Mouse (Mus musculus) intestine, embryonic 16.5 days (tissue): ENCODE measurements at regions not wholly inside any gene's neighbourhood (a gene's known extent, or its start where the extent isn't known, plus 50 kb on each side); places are given as distances from the start of the nearest gene placed in this dataset.

ENCODE experiments used
- ATAC-seq: fragments of 200-750 bp; cut with Nextera tagmentation; 2 replicates; pipeline ENCODE4 v1.8.0; 2017; ENCODE audit warnings: moderate TSS enrichment, moderate library complexity
- H3K27ac ChIP-seq: fragments of 300-500 bp; sonication (generic); 2 replicates; pipeline ENCODE4 v1.5.1; 2014; ENCODE audit warnings: mild to moderate bottlenecking, low read length
- H3K27me3 ChIP-seq: fragments of 300-500 bp; sonication (generic); replicated peaks from 2 replicates; pipeline ENCODE4 v1.6.1; 2014; ENCODE audit warnings: low read length, control low read depth, mixed read lengths; ENCODE audit not compliant: control insufficient read depth, insufficient read depth
- H3K36me3 ChIP-seq: fragments of 300-500 bp; sonication (generic); 2 replicates; pipeline ENCODE4 v1.6.1; 2014; ENCODE audit warnings: low read length, control low read depth; ENCODE audit not compliant: control insufficient read depth, insufficient read depth
- H3K4me1 ChIP-seq: fragments of 300-500 bp; sonication (generic); 2 replicates; pipeline ENCODE4 v1.6.1; 2014; ENCODE audit warnings: low read length, control low read depth, mixed read lengths; ENCODE audit not compliant: control insufficient read depth, insufficient read depth
- H3K4me2 ChIP-seq: fragments of 300-500 bp; sonication (generic); 2 replicates; pipeline ENCODE4 v1.6.1; 2014; ENCODE audit warnings: low read depth, low read length, control low read depth
- H3K4me3 ChIP-seq: fragments of 300-500 bp; sonication (generic); 2 replicates; pipeline ENCODE4 v1.5.1; 2014; ENCODE audit warnings: mild to moderate bottlenecking, low read length
- H3K9ac ChIP-seq: fragments of 300-500 bp; sonication (generic); 2 replicates; pipeline ENCODE4 v1.6.1; 2014; ENCODE audit warnings: low read depth, low read length
- H3K9me3 ChIP-seq: fragments of 300-500 bp; sonication (generic); 2 replicates; pipeline ENCODE4 v1.6.1; 2016; ENCODE audit warnings: low read length, control low read depth; ENCODE audit not compliant: control insufficient read depth
- WGBS: fragments of 180-500 bp; shearing (Covaris S2); extraction: QIAGEN DNeasy Blood & Tissue Kit; methylation state at CpG from one replicate; pipeline ENCODE4 v1.1.7; 2014; 5-methylcytosine and 5-hydroxymethylcytosine counted together

DNA sequence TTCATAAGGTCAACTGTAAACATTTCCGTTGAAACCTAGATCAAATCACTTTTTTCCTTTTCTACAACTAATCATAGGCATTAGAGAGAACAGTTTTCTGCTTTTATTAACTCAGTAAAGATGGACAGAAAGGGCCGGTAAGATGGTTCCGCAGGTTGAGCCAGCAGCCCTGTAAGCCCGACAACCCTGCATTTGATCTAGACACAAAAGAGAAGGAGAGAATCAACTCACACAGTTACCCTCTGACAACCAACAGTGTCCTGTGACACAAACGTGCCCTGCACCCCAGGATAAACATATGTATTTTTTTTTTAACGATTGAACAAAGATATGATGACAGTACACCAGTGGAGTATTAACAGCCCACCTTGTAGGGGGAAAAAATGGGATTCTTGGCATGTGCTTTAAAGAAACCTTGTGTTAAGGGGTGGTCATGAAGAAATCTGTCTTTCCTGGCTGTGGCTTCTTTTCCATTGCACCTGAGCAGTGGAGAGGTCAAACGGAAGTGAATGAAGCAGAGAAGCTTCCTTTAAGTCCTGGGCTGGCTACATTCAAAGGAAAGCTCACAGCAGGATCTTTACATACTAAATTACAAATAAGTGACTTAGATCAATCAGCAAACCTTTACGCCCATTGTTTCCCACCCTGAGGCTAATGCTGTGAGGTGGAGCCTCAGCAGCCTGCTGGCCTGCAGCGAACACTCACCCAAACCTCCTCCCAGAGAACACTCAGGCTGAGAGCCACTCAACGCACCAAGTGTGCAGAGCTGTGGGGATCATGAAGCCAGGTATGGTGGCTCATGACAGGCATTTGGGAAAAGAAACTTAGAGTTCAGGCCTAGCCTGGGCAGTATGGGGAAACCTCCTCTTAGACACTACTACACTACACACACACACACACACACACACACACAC is 66.8 kb upstream of the Arhgap29 start:
- H3K4me3 ChIP-seq: no peak overlapping the region
- 29% methylated on average over 10 of the region's 10 CpGs for WGBS
- ATAC-seq: no peak
- no peaks in the 10 kb centered on the region for H3K9me3 ChIP-seq
- peaks cover 6% of the 10 kb centered on the region; the same call in 1 of the 2 replicates for H3K4me1 ChIP-seq
- H3K27me3 ChIP-seq: no peaks in the 10 kb centered on the region
- no peak overlapping the region for H3K4me2 ChIP-seq
- H3K27ac ChIP-seq: 0 out of 2 replicates have a peak overlapping the region, but pooled peaks have one; percentile 14
- no peaks in the 10 kb centered on the region for H3K36me3 ChIP-seq
- H3K9ac ChIP-seq: no peak overlapping the region

- H3K9ac ChIP-seq: no peak overlapping the region
- no peak overlapping the region for H3K4me2 ChIP-seq
- WGBS: 21% methylated on average over 18 of the region's 18 CpGs
- no peaks in the 10 kb centered on the region for H3K9me3 ChIP-seq
- peaks cover 6% of the 10 kb centered on the region; the same call in 1 of the 2 replicates for H3K4me1 ChIP-seq
- no peak overlapping the region for H3K27ac ChIP-seq
- peak; percentile 51 for ATAC-seq
- H3K27me3 ChIP-seq: no peaks in the 10 kb centered on the region
- no peaks in the 10 kb centered on the region for H3K36me3 ChIP-seq
- H3K4me3 ChIP-seq: no peak overlapping the region
Observed at GRCm38 (mm10) chr3:121884328-121885248, 67.8 kb upstream of the Arhgap29 start.

DNA sequence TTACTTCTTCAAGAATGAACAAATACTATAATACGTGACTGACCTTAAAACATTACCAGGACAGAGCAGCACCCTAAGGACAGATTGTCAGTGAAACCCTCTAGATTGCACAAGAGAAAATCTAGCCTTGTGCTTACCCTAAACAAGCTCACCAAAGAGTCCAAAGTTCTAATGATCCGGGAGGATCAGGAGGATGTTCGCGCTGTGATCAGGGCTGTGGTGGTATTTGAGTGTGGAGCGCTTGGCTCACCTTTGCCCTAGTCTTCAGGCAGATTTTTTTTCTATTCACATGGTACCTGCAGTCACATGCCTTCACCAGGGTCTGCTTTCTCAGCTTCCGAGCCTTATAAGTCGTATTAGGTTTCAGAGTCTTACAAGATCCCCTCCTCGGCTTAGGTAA is 65.3 kb upstream of the Abcd3 start:
- Histone ChIP-seq H3K9ac (no peak overlapping the region), H3K9me3 (no peaks in the 10 kb centered on the region), H3K36me3 (no peaks in the 10 kb centered on the region), H3K27ac (no peak overlapping the region), H3K4me3 (no peak overlapping the region), H3K4me2 (no peak overlapping the region), H3K27me3 (no peaks in the 10 kb centered on the region), H3K4me1 (no peaks in the 10 kb centered on the region)
- 66% methylated on average over 8 of the region's 8 CpGs for WGBS
- ATAC-seq: peak; percentile 85

- WGBS: 77% methylated on average over 4 of the region's 4 CpGs
Observed at GRCm38 (mm10) chr3:121875072-121875471, 60.0 kb upstream of the Abcd3 start.

DNA sequence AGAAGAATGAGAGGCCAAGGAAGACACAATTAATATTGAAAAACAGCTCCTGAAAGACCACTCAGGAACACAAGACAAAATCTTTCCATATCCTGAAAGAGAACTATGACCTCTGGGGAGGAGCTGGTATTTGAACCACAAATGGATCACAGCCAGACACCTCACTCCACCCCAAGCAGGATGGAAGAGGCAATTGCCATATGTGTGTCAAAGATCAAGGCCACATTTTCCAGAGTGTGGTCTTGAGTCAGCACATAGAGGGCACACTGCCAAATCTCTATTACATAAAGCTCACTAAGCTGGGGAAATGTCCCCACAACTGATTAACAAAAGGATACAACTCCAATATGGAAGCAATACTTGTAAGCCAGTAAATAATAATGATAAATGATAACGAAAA is 59.5 kb upstream of the Abcd3 start:
- H3K27me3 ChIP-seq: no peaks in the 10 kb centered on the region
- ATAC-seq: peak; percentile 81
- no peak overlapping the region for H3K4me2 ChIP-seq
- H3K9ac ChIP-seq: no peak overlapping the region
- peaks cover 4% of the 10 kb centered on the region; the same call in 1 of the 2 replicates for H3K4me1 ChIP-seq
- no peak overlapping the region for H3K27ac ChIP-seq
- WGBS: 89% methylated on average over 1 of the region's 1 CpGs
- H3K36me3 ChIP-seq: no peaks in the 10 kb centered on the region
- H3K9me3 ChIP-seq: no peaks in the 10 kb centered on the region
- H3K4me3 ChIP-seq: no peak overlapping the region

More at GRCm38 (mm10) chr3:121875072-121875471, 60.0 kb upstream of the Abcd3 start:
- Histone ChIP-seq H3K9me3 (no peaks in the 10 kb centered on the region), H3K4me2 (no peak overlapping the region), H3K36me3 (no peaks in the 10 kb centered on the region), H3K4me1 (peaks cover 4% of the 10 kb centered on the region; the same call in 1 of the 2 replicates), H3K9ac (no peak overlapping the region), H3K27me3 (no peaks in the 10 kb centered on the region), H3K27ac (no peak overlapping the region), H3K4me3 (no peak overlapping the region)
- ATAC-seq: peak; percentile 70

DNA sequence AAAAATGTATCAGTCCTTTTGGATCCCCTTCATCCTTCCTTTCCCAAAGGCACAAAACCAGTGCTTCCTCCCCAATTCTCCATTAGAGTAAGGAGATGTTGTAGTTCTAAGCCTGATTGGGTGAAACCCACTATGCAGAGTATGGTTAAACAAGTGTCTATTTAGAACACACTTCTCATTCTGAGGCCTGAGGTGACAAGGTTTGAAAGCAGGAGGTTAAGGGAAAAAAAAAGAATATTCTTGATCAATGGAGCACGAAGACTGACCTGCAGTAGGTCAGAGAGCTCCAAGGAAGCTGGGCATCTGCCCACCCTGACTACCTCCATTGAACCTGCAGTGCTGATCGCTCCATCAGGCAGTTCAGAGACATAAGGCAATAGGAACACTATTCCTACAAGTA is 58.5 kb upstream of the Abcd3 start:
- H3K9me3 ChIP-seq: no peaks in the 10 kb centered on the region
- no peaks in the 10 kb centered on the region for H3K36me3 ChIP-seq
- no peak overlapping the region for H3K27ac ChIP-seq
- ATAC-seq: no peak
- H3K9ac ChIP-seq: no peak overlapping the region
- peaks cover 4% of the 10 kb centered on the region; the same call in 1 of the 2 replicates for H3K4me1 ChIP-seq
- WGBS: 88% methylated on average over 2 of the region's 2 CpGs
- no peaks in the 10 kb centered on the region for H3K27me3 ChIP-seq
- H3K4me2 ChIP-seq: no peak overlapping the region
- H3K4me3 ChIP-seq: no peak overlapping the region

DNA sequence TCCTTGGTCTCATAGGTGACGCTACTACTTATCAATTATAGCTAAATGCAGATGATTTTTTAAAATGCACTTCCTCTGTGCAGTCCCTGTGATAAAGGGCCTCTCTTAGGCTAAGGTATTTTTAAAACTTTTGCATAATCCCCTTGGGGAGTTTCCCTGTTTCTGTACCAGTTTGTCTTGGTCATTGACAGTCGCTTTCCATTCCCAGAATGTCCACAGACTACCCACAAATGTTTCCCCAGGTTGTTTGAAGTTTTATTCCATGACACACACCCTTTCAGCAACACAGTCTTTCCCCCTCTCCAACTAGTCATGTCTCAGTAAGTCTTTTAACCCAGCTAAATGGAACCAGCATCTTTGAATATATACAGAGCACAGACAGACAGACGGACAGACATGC is 57.6 kb upstream of the Abcd3 start:
- Histone ChIP-seq H3K9ac (no peak overlapping the region), H3K4me3 (no peak overlapping the region), H3K4me1 (peaks cover 4% of the 10 kb centered on the region; the same call in 1 of the 2 replicates), H3K4me2 (no peak overlapping the region), H3K27me3 (no peaks in the 10 kb centered on the region), H3K9me3 (no peaks in the 10 kb centered on the region), H3K27ac (no peak overlapping the region), H3K36me3 (no peaks in the 10 kb centered on the region)
- no peak for ATAC-seq
- 75% methylated on average over 3 of the region's 3 CpGs for WGBS

- Histone ChIP-seq H3K4me2 (no peak overlapping the region), H3K27ac (no peak overlapping the region), H3K4me1 (peaks cover 6% of the 10 kb centered on the region; the same call in 1 of the 2 replicates), H3K27me3 (no peaks in the 10 kb centered on the region), H3K4me3 (no peak overlapping the region), H3K9ac (no peak overlapping the region), H3K9me3 (no peaks in the 10 kb centered on the region), H3K36me3 (no peaks in the 10 kb centered on the region)
- WGBS: 85% methylated on average over 4 of the region's 4 CpGs
- no peak for ATAC-seq
Observed at GRCm38 (mm10) chr3:121871795-121872194, 56.7 kb upstream of the Abcd3 start.

DNA sequence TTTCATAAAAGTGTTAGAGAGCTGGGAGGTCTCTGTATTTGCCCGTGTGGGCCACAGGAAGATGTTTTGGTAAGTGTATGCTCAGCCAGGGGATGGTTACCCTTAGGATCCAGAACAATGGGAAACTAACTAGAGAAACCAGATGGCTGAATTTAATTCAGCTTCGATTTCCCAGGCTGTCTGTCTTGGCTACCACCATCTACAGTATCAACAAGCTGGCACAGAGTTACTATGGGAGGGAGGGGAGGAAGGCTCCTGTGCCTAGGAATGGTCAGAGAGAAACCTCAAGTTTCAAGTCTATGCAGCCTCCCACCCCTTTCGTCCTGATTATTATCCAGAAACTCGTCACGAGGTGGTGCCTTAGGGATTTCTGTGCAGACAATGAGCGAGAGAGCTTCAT is 55.6 kb upstream of the Abcd3 start:
- no peak overlapping the region for H3K4me2 ChIP-seq
- H3K4me1 ChIP-seq: peaks cover 8% of the 10 kb centered on the region
- no peaks in the 10 kb centered on the region for H3K27me3 ChIP-seq
- no peaks in the 10 kb centered on the region for H3K9me3 ChIP-seq
- WGBS: 73% methylated on average over 6 of the region's 6 CpGs
- no peak for ATAC-seq
- H3K36me3 ChIP-seq: no peaks in the 10 kb centered on the region
- H3K9ac ChIP-seq: no peak overlapping the region
- no peak overlapping the region for H3K27ac ChIP-seq
- no peak overlapping the region for H3K4me3 ChIP-seq
